Mouse (Mus musculus) heart, adult 2 months (tissue): ENCODE data around the gene Ptprd. TPM values are rescaled to one million over a fixed set of nuclear protein-coding genes. Genes with fewer than 3 reads are reported as not detected.

ENCODE experiments used
- DNase-seq, 2 experiments: peaks; one replicate each; pipeline ENCODE4 v3.0.0; 2021
- H3K27ac ChIP-seq: fragments of 200-600 bp; 2 replicates; pipeline ENCODE4 v1.8.1; 2022
- H3K27me3 ChIP-seq: fragments of 200-500 bp; 2 replicates; pipeline ENCODE4 v1.6.1; 2012; ENCODE audit warnings: mild to moderate bottlenecking, low read length, inconsistent platforms, mixed read lengths; ENCODE audit not compliant: control insufficient read depth, insufficient read depth
- H3K36me3 ChIP-seq: fragments of 200-500 bp; 2 replicates; pipeline ENCODE4 v1.6.1; 2012; ENCODE audit warnings: low read length, inconsistent platforms; ENCODE audit not compliant: control insufficient read depth, insufficient read depth
- H3K4me1 ChIP-seq: fragments of 200-500 bp; 2 replicates; pipeline ENCODE4 v1.6.1; 2011; ENCODE audit warnings: low read length; ENCODE audit not compliant: control insufficient read depth, insufficient read depth
- H3K4me3 ChIP-seq: fragments of 200-600 bp; 2 replicates; pipeline ENCODE4 v1.8.1; 2022
- H3K79me2 ChIP-seq: fragments of 200-500 bp; replicated peaks from 2 replicates; pipeline ENCODE4 v1.6.1; 2012; ENCODE audit warnings: mild to moderate bottlenecking, inconsistent platforms, low read length, moderate library complexity, mixed read lengths; ENCODE audit not compliant: control insufficient read depth, insufficient read depth
- H3K9ac ChIP-seq: fragments of 200-500 bp; 2 replicates; pipeline ENCODE4 v1.6.1; 2012; ENCODE audit warnings: low read depth, mild to moderate bottlenecking, control low read depth, inconsistent platforms, low read length, mixed read lengths
- CTCF ChIP-seq: fragments of 200-600 bp; IDR thresholded peaks from 2 replicates; pipeline ENCODE4 v1.8.1; 2022; ENCODE audit warnings: antibody characterized with exemption, mild to moderate bottlenecking, moderate library complexity
- EP300 ChIP-seq: fragments of 200-500 bp; IDR thresholded peaks from 2 replicates; pipeline ENCODE4 v1.6.1; 2011; ENCODE audit warnings: low read depth, low read length, control low read depth; ENCODE audit not compliant: insufficient read depth
- POLR2A ChIP-seq: fragments of 200-500 bp; IDR thresholded peaks from 2 replicates; pipeline ENCODE4 v1.6.1; 2011; ENCODE audit warnings: mild to moderate bottlenecking, low read depth, low read length, control low read depth; ENCODE audit not compliant: insufficient read depth
- WGBS: fragments of 180-500 bp; shearing (Covaris S2); methylation state at CpG from one replicate; pipeline ENCODE4 v1.1.7; 2018; 5-methylcytosine and 5-hydroxymethylcytosine counted together
- intact Hi-C: fragments of 180-260 bp; cut with DNase I; formaldehyde crosslinking; loops from one replicate; pipeline ENCODE4 v1.15.1; 2025
- polyA plus RNA-seq: library from polyadenylated mRNA; depleted of rRNA; stranded (reverse); fragments of >200 nt; gene quantifications from 2 replicates; pipeline ENCODE4 v1.2.3, GENCODE M21; 2012
- total RNA-seq, 2 experiments: library from RNA; stranded (reverse); gene quantifications; 2 replicates each; pipeline ENCODE4 v1.2.3; 2021

The Ptprd gene
- total and polyA plus RNA-seq, 3 experiments = 2.7 to 7.0 (median 5.3) TPM

DNA sequence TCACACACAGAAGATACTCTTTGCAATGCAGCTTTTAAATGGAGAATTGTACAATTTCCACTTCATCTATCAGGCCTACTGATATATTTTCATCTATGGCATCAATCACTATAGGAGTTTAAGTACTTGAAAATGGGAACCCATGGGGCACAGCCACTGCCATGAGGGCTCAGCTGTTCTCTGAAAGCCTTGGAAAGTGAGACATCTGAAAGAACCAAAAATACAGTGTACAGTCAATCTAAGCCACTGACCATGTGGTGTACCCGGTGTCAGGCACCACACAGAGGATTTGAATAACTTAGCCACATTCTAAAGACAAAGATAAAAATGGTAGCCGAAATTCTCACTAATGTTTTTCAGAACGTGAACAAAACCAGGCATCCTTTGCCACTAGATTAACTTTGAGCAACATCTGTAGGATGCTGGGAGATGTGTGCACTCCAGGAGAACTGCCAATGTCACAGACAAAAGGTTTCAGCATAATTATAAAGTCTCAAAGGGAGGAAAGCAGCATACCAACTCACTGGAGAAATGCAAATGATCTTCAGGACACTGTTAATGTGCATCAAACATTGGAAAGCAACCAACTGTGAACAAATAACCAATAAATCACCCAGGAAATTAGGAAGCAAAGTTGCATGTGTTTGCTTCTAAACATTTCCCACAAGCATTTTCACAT, 69.5 kb downstream of the Ptprd start:
- Histone ChIP-seq H3K4me1 (no peaks in the 10 kb centered on the region), H3K9ac (no peak overlapping the region), H3K27me3 (no peaks in the 10 kb centered on the region), H3K36me3 (no peaks in the 10 kb centered on the region), H3K27ac (no peak overlapping the region), H3K4me3 (no peak overlapping the region), H3K79me2 (no peaks in the 10 kb centered on the region)
- WGBS = 62% methylated on average over 3 of the region's 3 CpGs
- intact Hi-C loops = no loop called here
- no peak for TF ChIP-seq POLR2A
- TF ChIP-seq EP300 = no peak
- no peak for TF ChIP-seq CTCF
- no peak for DNase-seq

DNA sequence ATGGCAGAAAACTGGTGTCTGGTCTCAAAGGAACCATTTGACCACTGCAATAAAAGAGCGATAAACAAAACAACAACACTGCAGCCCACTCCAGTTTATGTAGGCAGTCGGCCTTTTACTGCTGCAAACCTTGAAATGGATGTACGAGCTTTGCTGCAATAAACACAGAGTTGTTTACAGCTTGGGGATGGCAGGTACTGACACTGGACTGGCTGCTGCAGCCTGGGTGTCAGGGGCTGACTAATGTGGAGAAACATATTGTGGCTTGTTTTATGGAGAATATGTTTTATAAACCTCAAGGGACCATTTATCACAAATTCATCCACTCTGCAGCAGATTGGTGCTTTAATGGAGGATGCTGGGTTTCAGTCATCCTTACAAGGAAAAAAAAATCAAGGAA, 100.9 kb downstream of the Ptprd start:
- DNase-seq = no peak
- Histone ChIP-seq H3K4me3 (no peak overlapping the region), H3K27me3 (no peaks in the 10 kb centered on the region), H3K79me2 (no peaks in the 10 kb centered on the region), H3K9ac (no peak overlapping the region), H3K36me3 (no peaks in the 10 kb centered on the region), H3K27ac (no peak overlapping the region), H3K4me1 (no peaks in the 10 kb centered on the region)
- TF ChIP-seq POLR2A (no peak), EP300 (no peak), CTCF (no peak)
- intact Hi-C loops = no loop called here
- 71% methylated on average over 3 of the region's 3 CpGs for WGBS

DNA sequence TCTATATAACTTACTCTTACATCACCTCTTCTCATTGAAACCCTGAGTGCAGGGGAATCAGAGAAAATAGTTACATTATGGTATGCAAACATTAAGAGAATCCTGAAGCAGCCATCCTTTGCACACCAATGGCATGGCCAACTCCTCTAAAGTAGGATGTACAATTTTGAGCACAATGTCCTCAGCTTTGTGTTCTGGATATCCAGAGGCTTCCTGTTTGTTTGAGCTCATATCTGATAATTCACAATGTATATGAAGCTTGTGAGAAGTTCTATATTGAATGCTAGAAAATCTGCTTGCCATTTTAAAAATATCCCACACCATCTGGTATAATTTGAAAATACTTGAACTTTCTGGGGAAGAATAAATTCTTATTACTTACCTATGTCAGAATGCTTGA, 114.2 kb downstream of the Ptprd start:
- Histone ChIP-seq H3K36me3 (no peaks in the 10 kb centered on the region), H3K27ac (no peak overlapping the region), H3K79me2 (no peaks in the 10 kb centered on the region), H3K9ac (no peak overlapping the region), H3K4me3 (no peak overlapping the region), H3K27me3 (no peaks in the 10 kb centered on the region), H3K4me1 (no peaks in the 10 kb centered on the region)
- intact Hi-C loops = no loop called here
- no peak for DNase-seq
- no peak for TF ChIP-seq CTCF
- TF ChIP-seq POLR2A = no peak
- TF ChIP-seq EP300 = no peak

DNA sequence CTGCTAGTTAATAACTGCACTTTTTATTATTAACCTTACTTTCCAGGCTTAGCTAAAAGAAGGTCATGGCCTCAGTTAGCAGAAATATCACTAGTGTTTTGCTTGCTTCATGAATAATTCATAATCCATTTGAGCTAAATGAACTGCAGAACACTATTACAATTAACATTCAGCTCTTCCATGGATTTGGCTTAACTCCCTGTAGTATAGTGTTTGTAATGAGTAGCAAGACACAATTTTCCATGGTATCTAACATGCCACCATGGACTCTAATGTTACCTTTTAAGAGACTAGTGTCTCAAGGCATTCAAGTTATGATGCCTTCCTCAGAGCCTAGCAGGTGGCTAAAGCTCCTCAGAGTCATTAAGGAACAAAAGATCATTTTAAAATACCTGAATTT, 129.0 kb downstream of the Ptprd start:
- intact Hi-C loops = no loop called here
- Histone ChIP-seq H3K4me1 (no peaks in the 10 kb centered on the region), H3K4me3 (no peak overlapping the region), H3K27ac (no peak overlapping the region), H3K36me3 (no peaks in the 10 kb centered on the region), H3K79me2 (no peaks in the 10 kb centered on the region), H3K27me3 (no peaks in the 10 kb centered on the region), H3K9ac (no peak overlapping the region)
- DNase-seq = no peak
- no peak for TF ChIP-seq POLR2A
- no peak for TF ChIP-seq CTCF
- no peak for TF ChIP-seq EP300

DNA sequence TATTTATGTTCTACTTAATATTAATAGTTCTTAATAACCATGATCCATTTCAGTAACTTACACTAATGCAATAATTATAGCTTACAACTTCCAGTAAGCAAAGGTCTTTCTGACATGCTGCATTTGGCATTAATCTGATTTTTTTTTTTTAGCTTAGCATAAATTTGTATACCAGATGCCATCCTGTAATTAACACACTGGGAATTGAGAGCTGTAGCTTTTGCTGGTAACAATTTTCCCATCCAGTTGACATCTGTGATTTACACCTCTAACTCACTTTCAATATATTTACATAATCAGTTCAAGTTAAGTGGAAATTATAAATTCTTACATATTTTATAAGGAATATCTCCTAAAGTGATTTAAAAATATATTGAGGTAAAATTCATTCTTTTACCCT, 134.3 kb downstream of the Ptprd start:
- H3K27me3 ChIP-seq = no peaks in the 10 kb centered on the region
- no peak for DNase-seq
- no peak overlapping the region for H3K4me3 ChIP-seq
- no peak overlapping the region for H3K27ac ChIP-seq
- intact Hi-C loops = no loop called here
- H3K9ac ChIP-seq = no peak overlapping the region
- no peaks in the 10 kb centered on the region for H3K4me1 ChIP-seq
- H3K36me3 ChIP-seq = no peaks in the 10 kb centered on the region
- TF ChIP-seq EP300 (no peak), CTCF (no peak), POLR2A (no peak)
- H3K79me2 ChIP-seq = no peaks in the 10 kb centered on the region

DNA sequence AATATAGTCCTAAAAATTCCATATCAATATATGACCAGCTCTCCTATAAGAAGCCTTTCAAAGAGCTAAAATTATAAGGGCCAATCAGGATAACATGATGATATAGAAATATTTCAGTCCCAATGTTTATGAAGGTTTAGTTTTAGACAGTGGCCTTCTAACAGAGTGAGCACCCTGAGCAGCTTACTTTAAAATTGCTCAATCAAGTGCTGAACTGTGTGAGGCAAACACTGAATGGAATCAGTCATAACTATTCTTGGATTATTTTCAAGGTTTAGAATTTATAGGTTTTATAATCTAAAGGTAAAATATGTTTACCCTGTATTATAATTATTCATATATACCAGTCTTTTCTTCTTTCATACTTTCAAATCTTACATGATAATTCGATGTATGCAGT, 134.7 kb downstream of the Ptprd start:
- no peak for DNase-seq
- Histone ChIP-seq H3K4me1 (no peaks in the 10 kb centered on the region), H3K27me3 (no peaks in the 10 kb centered on the region), H3K36me3 (no peaks in the 10 kb centered on the region), H3K4me3 (no peak overlapping the region), H3K9ac (no peak overlapping the region), H3K79me2 (no peaks in the 10 kb centered on the region), H3K27ac (no peak overlapping the region)
- intact Hi-C loops = no loop called here
- WGBS = 85% methylated on average over 1 of the region's 1 CpGs
- no peak for TF ChIP-seq POLR2A
- no peak for TF ChIP-seq CTCF
- no peak for TF ChIP-seq EP300

DNA sequence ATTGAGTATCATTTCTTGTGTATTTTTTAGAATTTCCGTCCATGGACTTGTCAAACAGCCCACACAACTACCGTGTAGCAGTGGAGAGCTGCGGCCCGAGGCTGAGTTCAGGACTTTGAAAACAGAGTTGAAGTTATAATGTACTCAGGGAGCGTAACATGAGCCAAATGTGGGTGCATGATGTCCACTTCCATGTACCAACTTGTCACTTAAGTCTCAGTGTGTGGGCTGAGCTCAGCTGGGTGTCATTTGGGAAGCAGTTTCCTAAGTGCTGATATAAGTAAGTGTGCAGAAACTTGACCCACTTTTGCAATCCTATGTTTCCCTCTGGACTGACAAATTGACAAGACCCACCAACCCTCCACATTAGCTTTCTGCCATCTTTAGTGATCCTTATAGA, 173.4 kb downstream of the Ptprd start:
- no peaks in the 10 kb centered on the region for H3K4me1 ChIP-seq
- H3K27me3 ChIP-seq = no peaks in the 10 kb centered on the region
- WGBS = 83% methylated on average over 5 of the region's 5 CpGs

More for the DNA sequence above, 173.4 kb downstream of the Ptprd start:
- H3K9ac ChIP-seq = no peak overlapping the region
- DNase-seq = no peak
- H3K4me3 ChIP-seq = no peak overlapping the region
- intact Hi-C loops = no loop called here
- TF ChIP-seq POLR2A (no peak), EP300 (no peak), CTCF (no peak)
- H3K36me3 ChIP-seq = no peaks in the 10 kb centered on the region
- H3K27ac ChIP-seq = no peak overlapping the region
- no peaks in the 10 kb centered on the region for H3K79me2 ChIP-seq
